20 mouse cellular contexts compared by ENCODE assay signal in genomic region chr9:51950225-51950624, GRCm38 (mm10). TPM values are rescaled to one million over a fixed set of nuclear protein-coding genes. Genes with fewer than 3 reads are reported as not detected.
DNase-seq lines count a peak whose midpoint lies in the region; ATAC-seq and TF ChIP-seq lines count a peak whose summit lies in the region.
"Had no signal": no experiment of that assay in that cellular context is flagged by ENCODE, and none has a peak within 500 bp of the region (broad histone marks: within the 10 kb centered on the region; RNA-seq: fewer than 3 reads in every experiment).

No protein-coding gene starts in this region.

- TF ChIP-seq POLR2A in kidney, adult 2 months (IDR thresholded peaks at IDR 0.05; ENCODE audit: low read depth, low read length): no peak
- no peak for TF ChIP-seq POLR2A in liver, adult 2 months (IDR thresholded peaks at IDR 0.05; ENCODE audit: extremely low read depth, insufficient read depth, low read length)

- no peak for ATAC-seq in liver, embryonic 11.5 days (replicated peaks; ENCODE audit: low FRiP score)
- ATAC-seq: activated CD4-positive, CD25-positive, alpha-beta regulatory T cell, adult 4 months; CD4-positive, CD25-positive, alpha-beta regulatory T cell, adult 4 months; Patski had no signal

- H3K27ac ChIP-seq in kidney, adult 2 months (ENCODE audit: insufficient read depth, low read depth, low read length): no peak overlapping the region
- H3K27ac ChIP-seq in liver, adult 2 months (replicated peaks; ENCODE audit: insufficient read depth, low read depth, low read length): no peak overlapping the region
- no peak overlapping the region for H3K27ac ChIP-seq in liver, embryonic 11.5 days (ENCODE audit: low read depth, low read length)

- no peaks in the 10 kb centered on the region for H3K27me3 ChIP-seq in kidney, adult 2 months (replicated peaks; ENCODE audit: control insufficient read depth, insufficient read depth, low read length)
- no peaks in the 10 kb centered on the region for H3K27me3 ChIP-seq in liver, adult 2 months (ENCODE audit: control insufficient read depth, insufficient read depth, low read length)
- H3K27me3 ChIP-seq in liver, embryonic 11.5 days (replicated peaks; ENCODE audit: control insufficient read depth, insufficient read depth, low read length): no peaks in the 10 kb centered on the region
- H3K27me3 ChIP-seq: CH12.LX, Patski had no signal

- no peak for TF ChIP-seq CTCF in kidney, adult 2 months (conservative IDR thresholded peaks at IDR 0.05; ENCODE audit: insufficient read depth, insufficient read length, low read depth, low read length)
- TF ChIP-seq CTCF in liver, adult 2 months (IDR thresholded peaks at IDR 0.05; ENCODE audit: low read depth, low read length): no peak

- peak; percentile 30 for DNase-seq in heart, adult 11 months
- no peak for DNase-seq in heart, adult 18-20 months
- DNase-seq in kidney, adult 2 months: peak; percentile 10
- no peak for DNase-seq in kidney, adult 9 months
- DNase-seq in liver, adult 2 months (ENCODE audit: extremely low read depth, low read depth, low spot score): peak; percentile 83
- DNase-seq in liver, embryonic 11.5 days (ENCODE audit: low spot score): no peak
- DNase-seq: adrenal gland, adult 8-10 months; adrenal gland, postnatal 10 days; adrenal gland, postnatal 14 days; adrenal gland, postnatal 25 days; adrenal gland, postnatal 36 days; B cell, adult 2 months; cerebellum, adult 11 months; cerebellum, adult 11-12 months; cerebellum, adult 18-20 months had no signal

- 53% methylated on average over 3 of the region's 3 CpGs for WGBS in kidney, adult 2 months
- 40% methylated on average over 3 of the region's 3 CpGs for whole genome bisulfite sequencing in liver, adult 2 months
- WGBS in liver, embryonic 11.5 days: 86% methylated on average over 3 of the region's 3 CpGs

- no peak overlapping the region for H3K4me3 ChIP-seq in kidney, adult 2 months (ENCODE audit: insufficient read depth, low read depth, low read length)
- H3K4me3 ChIP-seq in liver, adult 2 months (ENCODE audit: insufficient read depth, low read depth, low read length): no peak overlapping the region
- H3K4me3 ChIP-seq in liver, embryonic 11.5 days (ENCODE audit: low read depth, low read length): no peak overlapping the region

- no peak overlapping the region for H3K4me2 ChIP-seq in liver, embryonic 11.5 days

- H3K36me3 ChIP-seq in kidney, adult 2 months (ENCODE audit: control insufficient read depth, insufficient read depth, low read length): peaks cover 1% of the 10 kb centered on the region
- H3K36me3 ChIP-seq in liver, adult 2 months (ENCODE audit: control insufficient read depth, insufficient read depth, low read length): peaks cover 72% of the 10 kb centered on the region
- H3K36me3 ChIP-seq in liver, embryonic 11.5 days (ENCODE audit: control insufficient read depth, insufficient read depth, low read length): no peaks in the 10 kb centered on the region

- H3K79me2 ChIP-seq in liver, adult 2 months (ENCODE audit: control insufficient read depth, insufficient read depth, low read length): peaks cover 9% of the 10 kb centered on the region; the same call in 1 of the 2 replicates

- no peaks in the 10 kb centered on the region for H3K9me3 ChIP-seq in liver, embryonic 11.5 days (ENCODE audit: control insufficient read depth, low read length)
- H3K9me3 ChIP-seq: G1E had no signal

- H3K9ac ChIP-seq in liver, adult 2 months (ENCODE audit: low read depth, low read length): no peak overlapping the region
- no peak overlapping the region for H3K9ac ChIP-seq in liver, embryonic 11.5 days (ENCODE audit: low read depth, low read length)

- peaks cover 9% of the 10 kb centered on the region for H3K4me1 ChIP-seq in kidney, adult 2 months (ENCODE audit: control insufficient read depth, insufficient read depth, low read length)
- peaks cover 13% of the 10 kb centered on the region for H3K4me1 ChIP-seq in liver, adult 2 months (ENCODE audit: control insufficient read depth, insufficient read depth, low read length)
- H3K4me1 ChIP-seq in liver, embryonic 11.5 days (replicated peaks; ENCODE audit: control insufficient read depth, insufficient read depth, low read length): no peaks in the 10 kb centered on the region

RNA-seq across cellular contexts. Expression of gene Fdx1, which starts 13.1 kb away (rescaled TPM):
- 100 to 1,000 TPM; 104 to 126 TPM for total RNA-seq in heart, adult 18-20 months (2021)
- 156 and 211 TPM in 2 replicates for polyA plus RNA-seq in kidney, adult 2 months (2012; rRNA removed)
- 144 and 160 TPM in 2 replicates for total RNA-seq in liver, adult 2 months (2014; rRNA removed)
- 290 and 313 TPM in 2 replicates for polyA plus RNA-seq in liver, adult 2 months (2012; rRNA removed)
- polyA plus RNA-seq in liver, embryonic 11.5 days (2014; fragmentation: Nextera tagmentation; extraction: Ambion mirVana): 45.2 and 50.7 TPM in 2 replicates

Comparison
In these comparisons a context has a peak if more than half of its experiments do, and no peak if none do; other contexts are left out.
1. DNase-seq: peak in heart, adult 11 months (single experiment), kidney, adult 2 months (single experiment) and liver, adult 2 months (single experiment); none in heart, adult 18-20 months (0 of 2), kidney, adult 9 months (single experiment) and liver, embryonic 11.5 days (single experiment).